Mouse (Mus musculus): ENCODE data around the gene Eif4ebp2.

GRCm38 (mm10) chr10:61496231-61496630 lies 43.8 kb upstream of the Eif4ebp2 start:
- TF ChIP-seq CTCF (conservative IDR thresholded peaks at IDR 0.05; ENCODE audit: insufficient read depth, insufficient read length, low read depth, low read length) (no peak), POLR2A (IDR thresholded peaks at IDR 0.05; ENCODE audit: low read depth, low read length) (no peak)

Measured in kidney, adult 2 months (tissue).